Mouse (Mus musculus): ENCODE measurements around the gene Krtap3-3.

GRCm38 (mm10) chr11:99559366-99559765 is 8.7 kb upstream of the Krtap3-3 start, which contains the start of gene Gm11939:
- TF ChIP-seq CTCF (IDR thresholded peaks at IDR 0.05; ENCODE audit: extremely low read depth, insufficient read length, insufficient replicate concordance, low read depth, low read length) (no peak), POLR2A (IDR thresholded peaks at IDR 0.05; ENCODE audit: low read depth, low read length) (no peak)

All from small intestine, adult 2 months (tissue).